Mouse (Mus musculus) kidney, postnatal 0 days (tissue): ENCODE measurements at regions not wholly inside any gene's neighbourhood (a gene's known extent, or its start where the extent isn't known, plus 50 kb on each side); places are given as distances from the start of the nearest gene placed in this dataset.

Source experiments
- ATAC-seq: fragments of 200-750 bp; cut with Nextera tagmentation; replicated peaks from 2 replicates; pipeline ENCODE4 v1.8.0; 2017; ENCODE audit warnings: low read depth, moderate number of reproducible peaks, moderate TSS enrichment, moderate library complexity; ENCODE audit not compliant: low FRiP score
- DNase-seq: peaks from one replicate; pipeline ENCODE4 v3.0.0-alpha.2; 2016; ENCODE audit warnings: low spot score
- H3K27ac ChIP-seq: fragments of 300-500 bp; sonication (generic); 2 replicates; pipeline ENCODE4 v1.5.1; 2014; ENCODE audit warnings: mild to moderate bottlenecking
- H3K27me3 ChIP-seq: fragments of 300-500 bp; sonication (generic); 2 replicates; pipeline ENCODE4 v1.6.1; 2014; ENCODE audit warnings: low read length, mixed read lengths; ENCODE audit not compliant: insufficient read depth
- H3K36me3 ChIP-seq: fragments of 300-500 bp; sonication (generic); 2 replicates; pipeline ENCODE4 v1.6.1; 2014; ENCODE audit warnings: low read length, mixed read lengths; ENCODE audit not compliant: insufficient read depth
- H3K4me1 ChIP-seq: fragments of 300-500 bp; sonication (generic); replicated peaks from 2 replicates; pipeline ENCODE4 v1.6.1; 2014; ENCODE audit warnings: antibody characterized with exemption, low read length, mixed read lengths; ENCODE audit not compliant: insufficient read depth
- H3K4me2 ChIP-seq: fragments of 300-500 bp; sonication (generic); 2 replicates; pipeline ENCODE4 v1.6.1; 2014; ENCODE audit warnings: mild to moderate bottlenecking, low read length, moderate library complexity, mixed read lengths
- H3K4me3 ChIP-seq: fragments of 300-500 bp; sonication (generic); replicated peaks from 2 replicates; pipeline ENCODE4 v1.5.1; 2014; ENCODE audit warnings: low read depth, low read length
- H3K9ac ChIP-seq: fragments of 300-500 bp; sonication (generic); 2 replicates; pipeline ENCODE4 v1.6.1; 2014; ENCODE audit warnings: low read depth, low read length
- H3K9me3 ChIP-seq: fragments of 300-500 bp; sonication (generic); replicated peaks from 2 replicates; pipeline ENCODE4 v1.6.1; 2016; ENCODE audit warnings: low read length, inconsistent platforms, mixed read lengths
- CTCF ChIP-seq: IDR thresholded peaks from 2 replicates; pipeline ENCODE4 v1.5.1; 2016; ENCODE audit warnings: antibody characterized with exemption, low read depth, mild to moderate bottlenecking, moderate library complexity
- WGBS: fragments of 180-500 bp; shearing (Covaris S2); extraction: QIAGEN DNeasy Blood & Tissue Kit; methylation state at CpG from one replicate; pipeline ENCODE4 v1.1.7; 2014; 5-methylcytosine and 5-hydroxymethylcytosine counted together

GRCm38 (mm10) chr12:52368034-52368433, 135.7 kb upstream of the Arhgap5 start:
- H3K4me1 ChIP-seq, result no peaks in the 10 kb centered on the region
- no peak overlapping the region for H3K4me3 ChIP-seq
- no peak for ATAC-seq
- no peak overlapping the region for H3K4me2 ChIP-seq
- no peaks in the 10 kb centered on the region for H3K27me3 ChIP-seq
- H3K9ac ChIP-seq, result no peak overlapping the region
- H3K36me3 ChIP-seq, result no peaks in the 10 kb centered on the region
- H3K9me3 ChIP-seq, result no peaks in the 10 kb centered on the region
- TF ChIP-seq CTCF, result no peak
- no peak for DNase-seq
- WGBS, result 56% methylated on average over 6 of the region's 6 CpGs
- no peak overlapping the region for H3K27ac ChIP-seq

GRCm38 (mm10) chr12:52368466-52368865, 135.3 kb upstream of the Arhgap5 start:
- WGBS, result 58% methylated on average over 4 of the region's 4 CpGs
- TF ChIP-seq CTCF, result no peak
- Histone ChIP-seq H3K36me3 (no peaks in the 10 kb centered on the region), H3K9ac (no peak overlapping the region), H3K27ac (no peak overlapping the region), H3K27me3 (no peaks in the 10 kb centered on the region), H3K4me1 (no peaks in the 10 kb centered on the region), H3K9me3 (no peaks in the 10 kb centered on the region), H3K4me3 (no peak overlapping the region), H3K4me2 (no peak overlapping the region)
- ATAC-seq, result no peak
- DNase-seq, result no peak

DNA sequence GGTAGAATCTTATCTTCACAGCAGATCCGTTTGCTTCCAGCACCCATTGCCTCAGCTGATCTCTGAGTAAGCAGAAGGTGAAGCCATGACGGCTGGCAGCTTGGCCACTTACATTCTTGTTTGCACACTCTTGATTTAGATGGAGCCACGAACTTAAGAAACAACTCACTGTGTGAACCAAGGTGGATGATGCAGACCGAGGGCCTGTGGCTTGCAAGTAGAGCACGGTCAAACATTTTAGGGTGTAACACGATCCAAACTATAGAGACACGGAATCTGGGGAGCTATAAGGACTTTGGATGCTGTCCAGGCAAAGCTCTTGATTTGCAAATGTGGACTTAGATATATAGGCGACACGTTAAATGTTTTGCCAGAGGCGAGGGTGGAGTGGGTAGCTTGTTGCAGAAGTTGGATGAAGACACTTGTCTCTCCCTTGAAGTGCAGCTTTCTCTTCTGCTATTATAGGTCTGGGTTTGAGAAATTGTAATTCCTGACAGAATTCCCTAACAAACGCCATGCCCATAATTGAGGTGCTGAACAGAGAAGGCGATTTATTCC, 133.5 kb upstream of the Arhgap5 start:
- Histone ChIP-seq H3K4me1 (no peaks in the 10 kb centered on the region), H3K4me2 (no peak overlapping the region), H3K9ac (no peak overlapping the region), H3K4me3 (no peak overlapping the region), H3K36me3 (no peaks in the 10 kb centered on the region), H3K9me3 (no peaks in the 10 kb centered on the region), H3K27ac (no peak overlapping the region), H3K27me3 (no peaks in the 10 kb centered on the region)
- TF ChIP-seq CTCF, result no peak
- 62% methylated on average over 12 of the region's 12 CpGs for WGBS
- ATAC-seq, result no peak
- DNase-seq, result no peak

DNA sequence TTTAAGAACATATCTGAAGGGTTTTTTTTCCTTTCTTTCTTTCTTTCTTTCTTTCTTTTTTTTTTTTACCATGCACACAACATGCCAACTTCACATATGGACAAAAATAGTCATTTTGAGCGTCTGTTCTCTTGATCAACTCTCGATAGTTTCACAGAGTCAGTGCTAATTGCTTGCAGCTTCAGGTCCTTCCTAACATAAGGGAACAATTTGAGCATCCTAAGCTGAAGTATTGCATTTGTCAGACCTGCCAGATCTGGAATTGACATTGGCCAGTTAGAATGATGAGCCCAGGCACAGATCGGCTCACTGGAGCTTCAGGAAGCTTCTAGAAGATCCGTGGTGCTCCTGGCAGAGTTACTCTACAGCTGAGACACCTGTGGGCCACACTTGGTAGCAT, 128.7 kb upstream of the Arhgap5 start:
- DNase-seq (no peak), ATAC-seq (no peak)
- 93% methylated on average over 4 of the region's 4 CpGs for WGBS
- H3K27ac ChIP-seq, result no peak overlapping the region
- no peak overlapping the region for H3K4me3 ChIP-seq
- H3K4me1 ChIP-seq, result no peaks in the 10 kb centered on the region
- no peak overlapping the region for H3K9ac ChIP-seq
- no peaks in the 10 kb centered on the region for H3K27me3 ChIP-seq
- TF ChIP-seq CTCF, result no peak
- no peaks in the 10 kb centered on the region for H3K9me3 ChIP-seq
- no peak overlapping the region for H3K4me2 ChIP-seq
- H3K36me3 ChIP-seq, result no peaks in the 10 kb centered on the region

DNA sequence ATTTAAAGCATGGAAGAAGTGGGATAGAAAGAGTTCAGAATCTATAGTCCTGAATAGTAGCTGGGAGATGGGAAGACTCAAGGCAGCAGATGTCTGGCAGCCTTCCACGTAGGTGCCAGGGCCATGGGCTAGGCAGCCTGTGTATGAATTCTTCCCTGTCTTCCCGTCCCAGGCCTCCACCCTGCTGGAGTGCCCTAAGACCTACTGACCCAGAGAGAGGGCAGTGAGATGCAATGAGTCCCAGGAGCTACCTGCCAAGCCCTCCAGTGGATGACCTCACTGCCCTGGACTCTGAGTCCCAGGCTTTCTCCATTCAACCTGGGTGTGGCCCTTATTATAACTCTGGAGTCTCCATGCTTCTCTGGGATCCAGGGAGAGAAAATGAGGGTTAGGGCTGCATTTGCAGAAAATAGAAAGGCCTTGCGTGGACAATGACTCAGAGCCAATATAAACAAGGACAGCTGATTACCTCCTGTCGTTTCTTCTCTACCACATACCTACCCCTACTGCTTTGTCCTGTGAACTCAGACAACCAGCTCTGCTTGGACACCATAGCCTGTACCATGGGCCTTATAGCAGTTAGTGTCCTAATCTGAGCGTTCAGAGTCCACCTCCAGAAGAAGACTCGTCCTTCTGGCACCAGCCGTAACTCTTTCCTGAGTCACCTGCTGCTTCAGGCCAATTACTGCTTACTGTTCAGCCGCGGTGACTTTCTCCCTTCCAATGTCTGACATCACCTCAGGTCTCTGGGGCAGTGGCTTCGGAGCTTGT, 126.9 kb upstream of the Arhgap5 start:
- no peak for TF ChIP-seq CTCF
- peaks cover 8% of the 10 kb centered on the region; the same call in 1 of the 2 replicates for H3K4me1 ChIP-seq
- no peak overlapping the region for H3K4me3 ChIP-seq
- H3K27me3 ChIP-seq, result no peaks in the 10 kb centered on the region
- no peak overlapping the region for H3K27ac ChIP-seq
- no peak overlapping the region for H3K9ac ChIP-seq
- DNase-seq, result no peak
- H3K36me3 ChIP-seq, result no peaks in the 10 kb centered on the region
- H3K4me2 ChIP-seq, result no peak overlapping the region
- H3K9me3 ChIP-seq, result no peaks in the 10 kb centered on the region
- ATAC-seq, result 0 out of 2 replicates have a peak, but pooled peaks have one; percentile 17
- WGBS, result 70% methylated on average over 10 of the region's 10 CpGs

DNA sequence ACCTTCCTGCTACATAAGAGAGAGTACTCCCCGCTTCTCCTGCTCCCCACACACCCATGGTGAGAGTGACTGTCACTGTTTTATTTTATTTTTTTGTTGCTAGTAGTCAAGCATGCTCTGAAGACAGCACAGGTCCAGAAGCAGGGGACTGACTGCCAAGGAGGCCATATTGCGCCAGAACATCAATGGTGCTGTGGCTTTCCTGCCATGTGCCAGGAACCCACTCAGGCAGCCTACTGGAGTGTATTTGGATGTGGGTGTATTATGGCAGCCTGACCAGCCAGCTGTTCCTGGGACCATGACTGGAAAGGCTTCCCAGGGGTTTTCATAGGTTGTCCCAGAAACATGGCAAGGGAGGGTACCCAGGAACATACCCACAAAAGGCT, 126.3 kb upstream of the Arhgap5 start:
- H3K4me3 ChIP-seq, result no peak overlapping the region
- DNase-seq (no peak), ATAC-seq (no peak)
- no peaks in the 10 kb centered on the region for H3K36me3 ChIP-seq
- 99% methylated on average over 2 of the region's 2 CpGs for WGBS
- no peak overlapping the region for H3K27ac ChIP-seq
- H3K27me3 ChIP-seq, result no peaks in the 10 kb centered on the region
- H3K4me1 ChIP-seq, result peaks cover 9% of the 10 kb centered on the region; the same call in 1 of the 2 replicates
- no peak overlapping the region for H3K9ac ChIP-seq
- no peak overlapping the region for H3K4me2 ChIP-seq
- TF ChIP-seq CTCF, result no peak
- no peaks in the 10 kb centered on the region for H3K9me3 ChIP-seq

- H3K4me2 ChIP-seq, result no peak overlapping the region
- 93% methylated on average over 4 of the region's 4 CpGs for WGBS
- no peaks in the 10 kb centered on the region for H3K9me3 ChIP-seq
- no peak overlapping the region for H3K4me3 ChIP-seq
- peaks cover 13% of the 10 kb centered on the region; the same call in 1 of the 2 replicates for H3K4me1 ChIP-seq
- no peaks in the 10 kb centered on the region for H3K27me3 ChIP-seq
- DNase-seq (no peak), ATAC-seq (no peak)
- H3K27ac ChIP-seq, result no peak overlapping the region
- H3K9ac ChIP-seq, result no peak overlapping the region
- no peak for TF ChIP-seq CTCF
- H3K36me3 ChIP-seq, result no peaks in the 10 kb centered on the region
These were observed 124.5 kb upstream of the Arhgap5 start for GRCm38 (mm10) chr12:52379245-52379644.
